Mouse (Mus musculus) limb, embryonic 13.5 days (tissue): Measurements from ENCODE around the gene Neu3. TPM values are rescaled to one million over a fixed set of nuclear protein-coding genes. Genes with fewer than 3 reads are reported as not detected.

ENCODE experiments used
- ATAC-seq: fragments of 200-750 bp; cut with Nextera tagmentation; 2 replicates; pipeline ENCODE4 v1.8.0; 2017; ENCODE audit warnings: low read depth, moderate number of reproducible peaks, moderate TSS enrichment; ENCODE audit not compliant: low FRiP score
- H3K27ac ChIP-seq: fragments of 300-500 bp; sonication (generic); 2 replicates; pipeline ENCODE4 v1.5.1; 2015; ENCODE audit warnings: inconsistent platforms, mild to moderate bottlenecking, moderate library complexity
- H3K27me3 ChIP-seq: fragments of 300-500 bp; sonication (generic); 2 replicates; pipeline ENCODE4 v1.6.1; 2015; ENCODE audit warnings: mild to moderate bottlenecking, inconsistent platforms
- H3K36me3 ChIP-seq: fragments of 300-500 bp; sonication (generic); 2 replicates; pipeline ENCODE4 v1.6.1; 2015; ENCODE audit warnings: inconsistent platforms, mild to moderate bottlenecking, moderate library complexity
- H3K4me1 ChIP-seq: fragments of 300-500 bp; sonication (generic); 2 replicates; pipeline ENCODE4 v1.6.1; 2015; ENCODE audit warnings: inconsistent platforms
- H3K4me2 ChIP-seq: fragments of 300-500 bp; sonication (generic); replicated peaks from 2 replicates; pipeline ENCODE4 v1.6.1; 2015; ENCODE audit warnings: inconsistent platforms, mild to moderate bottlenecking, moderate library complexity
- H3K4me3 ChIP-seq: fragments of 300-500 bp; sonication (generic); 2 replicates; pipeline ENCODE4 v1.5.1; 2015; ENCODE audit warnings: moderate library complexity, mild to moderate bottlenecking, inconsistent platforms
- H3K9ac ChIP-seq: fragments of 300-500 bp; sonication (generic); 2 replicates; pipeline ENCODE4 v1.6.1; 2015; ENCODE audit warnings: mild to moderate bottlenecking, inconsistent platforms
- H3K9me3 ChIP-seq: fragments of 300-500 bp; sonication (generic); 2 replicates; pipeline ENCODE4 v1.6.1; 2016; ENCODE audit warnings: inconsistent platforms
- WGBS: fragments of 180-500 bp; shearing (Covaris S2); methylation state at CpG from one replicate; pipeline ENCODE4 v1.1.7; 2015; 5-methylcytosine and 5-hydroxymethylcytosine counted together
- polyA plus RNA-seq: library from polyadenylated mRNA; unstranded; fragments of >200 nt; fragmentation: Nextera tagmentation; extraction: Ambion mirVana; gene quantifications from 2 replicates; pipeline ENCODE4 v1.2.1, GENCODE M21; 2015

The Neu3 gene
- polyA plus RNA-seq, 1 experiment from 2014 or later: 4.3 TPM

GRCm38 (mm10) chr7:99854311-99854710, 26.1 kb upstream of the Neu3 start:
- Histone ChIP-seq H3K4me1 (peaks cover 33% of the 10 kb centered on the region), H3K9ac (no peak overlapping the region), H3K36me3 (peaks cover 45% of the 10 kb centered on the region), H3K9me3 (no peaks in the 10 kb centered on the region), H3K27me3 (no peaks in the 10 kb centered on the region), H3K4me2 (no peak overlapping the region), H3K4me3 (no peak overlapping the region), H3K27ac (no peak overlapping the region)
- WGBS: 77% methylated on average over 4 of the region's 4 CpGs
- no peak for ATAC-seq

- no peak overlapping the region for H3K4me3 ChIP-seq
- no peaks in the 10 kb centered on the region for H3K27me3 ChIP-seq
- peaks cover 52% of the 10 kb centered on the region for H3K36me3 ChIP-seq
- no peaks in the 10 kb centered on the region for H3K9me3 ChIP-seq
- no peak overlapping the region for H3K4me2 ChIP-seq
- no peak overlapping the region for H3K9ac ChIP-seq
- no peak overlapping the region for H3K27ac ChIP-seq
- H3K4me1 ChIP-seq: peaks cover 31% of the 10 kb centered on the region
- ATAC-seq: no peak
- WGBS: 84% methylated on average over 7 of the region's 7 CpGs
These were observed 25.1 kb upstream of the Neu3 start for GRCm38 (mm10) chr7:99853350-99853749.

- no peak for ATAC-seq
- Histone ChIP-seq H3K27ac (no peak overlapping the region), H3K9ac (no peak overlapping the region), H3K36me3 (peaks cover 63% of the 10 kb centered on the region), H3K4me3 (no peak overlapping the region), H3K4me1 (peaks cover 21% of the 10 kb centered on the region), H3K4me2 (no peak overlapping the region), H3K27me3 (no peaks in the 10 kb centered on the region), H3K9me3 (no peaks in the 10 kb centered on the region)
- 83% methylated on average over 6 of the region's 6 CpGs for WGBS
These were observed 23.4 kb upstream of the Neu3 start for GRCm38 (mm10) chr7:99851618-99852017.

DNA sequence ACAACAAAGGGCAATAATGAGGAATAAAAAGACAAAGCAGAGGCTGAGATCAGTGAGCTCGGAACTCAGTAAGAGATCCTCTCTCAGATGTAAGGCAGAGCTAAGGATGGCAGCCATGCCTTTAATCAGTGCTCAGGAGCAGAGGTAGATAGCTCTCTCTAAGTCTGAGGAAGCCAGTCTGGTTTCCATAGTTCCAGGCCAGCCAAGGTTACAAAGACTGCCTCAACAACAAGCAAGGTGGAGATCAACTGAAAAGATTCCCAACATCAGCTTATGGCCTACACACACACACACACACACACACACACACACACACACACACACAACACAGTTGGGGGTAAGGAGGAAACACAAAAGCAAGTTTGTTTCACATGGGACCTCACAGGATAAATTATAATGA, 22.9 kb upstream of the Neu3 start:
- ATAC-seq: no peak
- Histone ChIP-seq H3K27me3 (no peaks in the 10 kb centered on the region), H3K4me2 (no peak overlapping the region), H3K27ac (no peak overlapping the region), H3K4me3 (no peak overlapping the region), H3K36me3 (peaks cover 62% of the 10 kb centered on the region), H3K9ac (no peak overlapping the region), H3K4me1 (peaks cover 16% of the 10 kb centered on the region), H3K9me3 (no peaks in the 10 kb centered on the region)
- 62% methylated on average over 1 of the region's 1 CpGs for WGBS

DNA sequence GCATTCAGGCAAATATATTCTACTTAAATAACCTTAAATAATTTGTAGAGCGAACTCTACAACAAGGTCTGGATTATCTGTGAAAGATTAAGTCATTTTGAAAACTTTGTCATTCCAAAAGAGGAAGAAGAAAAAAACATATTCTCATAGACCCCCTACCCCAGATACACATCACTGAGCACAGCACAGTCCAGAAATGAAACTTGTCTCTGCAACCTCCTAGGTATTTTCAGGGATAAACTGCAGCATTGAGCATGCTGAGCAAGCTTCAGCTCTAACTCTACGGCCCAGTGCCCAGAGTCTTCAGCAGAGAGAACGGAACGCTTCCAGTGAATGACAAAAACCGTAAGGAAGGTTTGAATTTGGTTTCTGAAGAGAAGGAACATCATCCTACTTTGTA, 22.3 kb upstream of the Neu3 start:
- peaks cover 64% of the 10 kb centered on the region for H3K36me3 ChIP-seq
- no peak overlapping the region for H3K4me2 ChIP-seq
- no peak overlapping the region for H3K4me3 ChIP-seq
- H3K9ac ChIP-seq: no peak overlapping the region
- H3K27me3 ChIP-seq: no peaks in the 10 kb centered on the region
- WGBS: 91% methylated on average over 5 of the region's 5 CpGs
- no peaks in the 10 kb centered on the region for H3K9me3 ChIP-seq
- no peak for ATAC-seq
- H3K27ac ChIP-seq: no peak overlapping the region
- 0 out of 2 replicates have a peak, but pooled peaks cover 16% of the 10 kb centered on the region for H3K4me1 ChIP-seq

- Histone ChIP-seq H3K4me1 (no peaks in the 10 kb centered on the region), H3K4me2 (no peak overlapping the region), H3K9ac (no peak overlapping the region), H3K4me3 (no peak overlapping the region), H3K9me3 (no peaks in the 10 kb centered on the region), H3K27me3 (no peaks in the 10 kb centered on the region), H3K36me3 (peaks cover 81% of the 10 kb centered on the region), H3K27ac (no peak overlapping the region)
- WGBS: 95% methylated on average over 8 of the region's 8 CpGs
- no peak for ATAC-seq
These were observed 17.5 kb upstream of the Neu3 start for GRCm38 (mm10) chr7:99845533-99846236.

- peak; percentile 39 for ATAC-seq
- Histone ChIP-seq H3K4me2 (peak overlapping the region; percentile 34; the same call in 1 of the 2 replicates), H3K4me3 (no peak overlapping the region), H3K4me1 (peaks cover 23% of the 10 kb centered on the region), H3K9ac (no peak overlapping the region), H3K27me3 (no peaks in the 10 kb centered on the region), H3K9me3 (no peaks in the 10 kb centered on the region), H3K27ac (peak overlapping the region; percentile 40), H3K36me3 (peaks cover 60% of the 10 kb centered on the region)
- 53% methylated on average over 3 of the region's 3 CpGs for WGBS
These were observed 10.0 kb upstream of the Neu3 start for GRCm38 (mm10) chr7:99838241-99838640.

GRCm38 (mm10) chr7:99837358-99838071, 9.3 kb upstream of the Neu3 start:
- no peak overlapping the region for H3K4me3 ChIP-seq
- no peaks in the 10 kb centered on the region for H3K27me3 ChIP-seq
- 72% methylated on average over 6 of the region's 6 CpGs for WGBS
- ATAC-seq: peak; percentile 83
- peaks cover 53% of the 10 kb centered on the region for H3K36me3 ChIP-seq
- peak overlapping the region; percentile 40 for H3K27ac ChIP-seq
- H3K9ac ChIP-seq: no peak overlapping the region
- peak overlapping the region; percentile 34 for H3K4me2 ChIP-seq
- H3K4me1 ChIP-seq: peaks cover 23% of the 10 kb centered on the region
- H3K9me3 ChIP-seq: no peaks in the 10 kb centered on the region

DNA sequence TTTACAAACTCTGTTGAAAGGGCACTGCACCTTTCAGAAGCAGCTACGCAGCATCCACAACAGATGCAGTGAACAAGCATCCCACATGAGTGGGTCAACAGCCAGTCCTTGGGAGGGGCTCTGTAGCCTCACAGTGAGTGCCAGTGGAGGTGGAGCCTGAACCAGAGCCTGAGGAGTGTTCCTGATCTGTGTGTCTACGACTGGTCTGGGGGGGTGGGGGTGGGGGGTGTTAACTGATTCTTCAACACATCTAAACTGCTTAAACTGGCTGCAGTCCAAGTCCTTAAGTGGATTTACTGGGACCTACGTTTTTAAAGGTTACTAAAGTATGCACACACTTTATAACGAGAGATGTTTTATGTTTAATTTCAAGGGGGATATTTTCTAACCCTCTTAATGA, 8.6 kb upstream of the Neu3 start:
- Histone ChIP-seq H3K36me3 (peaks cover 45% of the 10 kb centered on the region), H3K27me3 (no peaks in the 10 kb centered on the region), H3K4me2 (peak overlapping the region; percentile 11; the same call in 1 of the 2 replicates), H3K9ac (no peak overlapping the region), H3K9me3 (no peaks in the 10 kb centered on the region), H3K4me3 (no peak overlapping the region), H3K27ac (peak overlapping the region; percentile 70; the same call in 1 of the 2 replicates), H3K4me1 (peaks cover 23% of the 10 kb centered on the region)
- WGBS: 36% methylated on average over 4 of the region's 4 CpGs
- ATAC-seq: peak; percentile 83

- H3K36me3 ChIP-seq: peaks cover 22% of the 10 kb centered on the region
- no peak overlapping the region for H3K4me2 ChIP-seq
- H3K27ac ChIP-seq: no peak overlapping the region
- H3K4me3 ChIP-seq: no peak overlapping the region
- no peaks in the 10 kb centered on the region for H3K9me3 ChIP-seq
- 90% methylated on average over 5 of the region's 5 CpGs for WGBS
- no peaks in the 10 kb centered on the region for H3K27me3 ChIP-seq
- no peak for ATAC-seq
- peaks cover 23% of the 10 kb centered on the region for H3K4me1 ChIP-seq
- H3K9ac ChIP-seq: no peak overlapping the region
These were observed 6.2 kb upstream of the Neu3 start for GRCm38 (mm10) chr7:99834314-99834853.

DNA sequence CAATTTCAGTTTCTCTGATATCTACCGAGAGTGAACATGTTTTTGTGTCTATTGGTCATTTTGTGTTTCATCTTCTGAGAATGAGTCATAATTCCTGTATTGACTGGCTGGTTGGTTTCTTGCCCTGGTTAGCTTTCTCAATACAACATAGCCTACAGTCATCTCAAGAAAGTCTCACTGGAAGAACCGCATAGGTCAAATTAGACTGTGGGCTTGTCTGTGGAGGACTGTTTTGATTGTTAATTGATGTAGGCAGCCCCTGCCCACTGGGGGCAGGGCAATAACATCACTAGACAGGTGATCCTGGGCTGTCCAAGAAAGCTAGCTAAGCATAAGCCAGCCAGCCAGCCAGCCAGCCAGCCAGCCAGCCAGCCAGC, 5.6 kb upstream of the Neu3 start:
- Histone ChIP-seq H3K4me2 (no peak overlapping the region), H3K27me3 (no peaks in the 10 kb centered on the region), H3K4me3 (no peak overlapping the region), H3K4me1 (peaks cover 19% of the 10 kb centered on the region), H3K9me3 (no peaks in the 10 kb centered on the region), H3K9ac (no peak overlapping the region), H3K27ac (no peak overlapping the region), H3K36me3 (peaks cover 17% of the 10 kb centered on the region)
- WGBS: 93% methylated on average over 2 of the region's 2 CpGs
- ATAC-seq: no peak

- H3K4me1 ChIP-seq: peaks cover 20% of the 10 kb centered on the region
These were observed 5.1 kb upstream of the Neu3 start for GRCm38 (mm10) chr7:99833115-99833845.

More at GRCm38 (mm10) chr7:99833115-99833845, 5.1 kb upstream of the Neu3 start:
- Histone ChIP-seq H3K9me3 (no peaks in the 10 kb centered on the region), H3K27me3 (no peaks in the 10 kb centered on the region), H3K4me2 (no peak overlapping the region), H3K27ac (no peak overlapping the region), H3K4me3 (no peak overlapping the region), H3K36me3 (peaks cover 12% of the 10 kb centered on the region), H3K9ac (no peak overlapping the region)
- no peak for ATAC-seq
- WGBS: 87% methylated on average over 5 of the region's 5 CpGs
